Mouse (Mus musculus) intestine, embryonic 16.5 days (tissue): ENCODE data around the gene Alg9. TPM values are rescaled to one million over a fixed set of nuclear protein-coding genes. Genes with fewer than 3 reads are reported as not detected.

Experiments
- ATAC-seq: fragments of 200-750 bp; cut with Nextera tagmentation; 2 replicates; pipeline ENCODE4 v1.8.0; 2017; ENCODE audit warnings: moderate TSS enrichment, moderate library complexity
- H3K27ac ChIP-seq: fragments of 300-500 bp; sonication (generic); 2 replicates; pipeline ENCODE4 v1.5.1; 2014; ENCODE audit warnings: mild to moderate bottlenecking, low read length
- H3K27me3 ChIP-seq: fragments of 300-500 bp; sonication (generic); replicated peaks from 2 replicates; pipeline ENCODE4 v1.6.1; 2014; ENCODE audit warnings: low read length, control low read depth, mixed read lengths; ENCODE audit not compliant: control insufficient read depth, insufficient read depth
- H3K36me3 ChIP-seq: fragments of 300-500 bp; sonication (generic); 2 replicates; pipeline ENCODE4 v1.6.1; 2014; ENCODE audit warnings: low read length, control low read depth; ENCODE audit not compliant: control insufficient read depth, insufficient read depth
- H3K4me1 ChIP-seq: fragments of 300-500 bp; sonication (generic); 2 replicates; pipeline ENCODE4 v1.6.1; 2014; ENCODE audit warnings: low read length, control low read depth, mixed read lengths; ENCODE audit not compliant: control insufficient read depth, insufficient read depth
- H3K4me2 ChIP-seq: fragments of 300-500 bp; sonication (generic); 2 replicates; pipeline ENCODE4 v1.6.1; 2014; ENCODE audit warnings: low read depth, low read length, control low read depth
- H3K4me3 ChIP-seq: fragments of 300-500 bp; sonication (generic); 2 replicates; pipeline ENCODE4 v1.5.1; 2014; ENCODE audit warnings: mild to moderate bottlenecking, low read length
- H3K9ac ChIP-seq: fragments of 300-500 bp; sonication (generic); 2 replicates; pipeline ENCODE4 v1.6.1; 2014; ENCODE audit warnings: low read depth, low read length
- H3K9me3 ChIP-seq: fragments of 300-500 bp; sonication (generic); 2 replicates; pipeline ENCODE4 v1.6.1; 2016; ENCODE audit warnings: low read length, control low read depth; ENCODE audit not compliant: control insufficient read depth
- WGBS: fragments of 180-500 bp; shearing (Covaris S2); extraction: QIAGEN DNeasy Blood & Tissue Kit; methylation state at CpG from one replicate; pipeline ENCODE4 v1.1.7; 2014; 5-methylcytosine and 5-hydroxymethylcytosine counted together
- polyA plus RNA-seq: library from polyadenylated mRNA; unstranded; fragments of >200 nt; fragmentation: Nextera tagmentation; extraction: Ambion mirVana; gene quantifications from 2 replicates; pipeline ENCODE4 v1.2.1, GENCODE M21; 2015

Gene Alg9
- polyA plus RNA-seq, 1 experiment from 2014 or later = 42.9 TPM

DNA sequence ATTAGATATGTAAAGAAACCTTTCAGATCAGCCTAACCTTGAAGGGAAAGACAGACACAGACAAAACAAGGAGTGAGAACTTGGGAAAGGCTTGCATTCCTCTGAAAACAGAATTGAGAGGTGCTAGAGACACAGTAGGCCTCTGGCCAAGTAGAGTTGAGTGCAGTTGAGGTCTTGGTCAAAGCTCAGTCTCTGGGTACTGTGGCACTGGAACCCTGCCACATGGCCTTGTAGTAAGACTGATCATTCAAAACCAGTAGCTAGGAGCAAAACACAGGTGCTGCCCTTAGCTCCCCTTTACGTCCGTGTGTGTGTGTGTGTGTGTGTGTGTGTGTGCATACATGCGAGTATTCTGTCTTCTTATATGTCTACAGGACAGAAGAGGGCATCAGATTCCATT is 101.5 kb downstream of the Alg9 start:
- Histone ChIP-seq H3K9me3 (no peaks in the 10 kb centered on the region), H3K4me2 (no peak overlapping the region), H3K4me3 (no peak overlapping the region), H3K9ac (no peak overlapping the region), H3K4me1 (0 out of 2 replicates have a peak, but pooled peaks cover 3% of the 10 kb centered on the region), H3K27me3 (no peaks in the 10 kb centered on the region), H3K36me3 (peaks cover 9% of the 10 kb centered on the region; the same call in 1 of the 2 replicates), H3K27ac (no peak overlapping the region)
- no peak for ATAC-seq
- 93% methylated on average over 3 of the region's 3 CpGs for WGBS

DNA sequence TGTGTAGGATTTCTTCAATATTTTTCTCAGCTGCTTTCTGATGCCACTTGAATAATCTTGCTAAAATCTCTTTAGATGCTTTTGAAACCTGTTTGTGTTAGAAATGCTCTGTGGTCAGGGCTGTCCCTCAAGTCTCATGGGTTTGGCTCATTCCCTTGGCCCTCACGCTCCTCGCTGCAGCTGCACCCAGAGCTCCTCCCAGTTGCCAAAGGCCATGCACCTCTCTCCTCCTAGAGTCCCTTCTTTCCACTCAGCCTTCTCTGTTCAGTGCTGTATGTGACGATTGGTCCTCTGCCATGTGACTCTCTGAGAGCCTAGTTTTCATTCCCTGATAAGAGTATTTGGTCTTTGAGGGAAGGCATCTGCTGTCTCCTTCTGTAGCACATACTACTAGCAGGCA is 102.6 kb downstream of the Alg9 start:
- H3K9me3 ChIP-seq = no peaks in the 10 kb centered on the region
- 0 out of 2 replicates have a peak, but pooled peaks cover 3% of the 10 kb centered on the region for H3K4me1 ChIP-seq
- H3K27ac ChIP-seq = no peak overlapping the region
- H3K36me3 ChIP-seq = peaks cover 9% of the 10 kb centered on the region; the same call in 1 of the 2 replicates
- no peak overlapping the region for H3K4me2 ChIP-seq
- H3K9ac ChIP-seq = no peak overlapping the region
- no peak overlapping the region for H3K4me3 ChIP-seq
- no peaks in the 10 kb centered on the region for H3K27me3 ChIP-seq
- ATAC-seq = no peak
- WGBS = 66% methylated on average over 3 of the region's 3 CpGs

DNA sequence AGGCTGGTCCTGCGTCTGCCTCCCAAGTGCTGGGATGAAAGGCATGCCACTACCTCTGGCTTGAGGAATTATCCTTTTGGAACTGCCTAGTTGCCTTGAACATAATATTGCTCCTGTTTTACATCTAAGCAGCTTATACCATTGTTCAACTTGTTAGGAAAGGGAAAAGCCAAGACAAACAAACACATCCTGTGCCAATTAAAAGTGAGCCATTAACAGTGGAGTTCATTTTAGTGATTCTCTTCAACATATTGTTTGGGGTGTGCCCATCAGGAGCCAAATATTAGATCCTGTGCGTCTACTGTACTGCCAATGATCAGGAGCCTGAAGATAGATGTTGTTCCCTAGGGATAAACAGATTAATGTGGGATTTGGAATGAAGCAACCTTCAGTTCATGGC is 107.4 kb downstream of the Alg9 start:
- no peak overlapping the region for H3K4me2 ChIP-seq
- peaks cover 23% of the 10 kb centered on the region for H3K4me1 ChIP-seq
- H3K36me3 ChIP-seq = peaks cover 7% of the 10 kb centered on the region; the same call in 1 of the 2 replicates
- no peak for ATAC-seq
- no peaks in the 10 kb centered on the region for H3K9me3 ChIP-seq
- no peak overlapping the region for H3K27ac ChIP-seq
- H3K9ac ChIP-seq = no peak overlapping the region
- no peaks in the 10 kb centered on the region for H3K27me3 ChIP-seq
- 86% methylated on average over 2 of the region's 2 CpGs for WGBS
- H3K4me3 ChIP-seq = no peak overlapping the region

DNA sequence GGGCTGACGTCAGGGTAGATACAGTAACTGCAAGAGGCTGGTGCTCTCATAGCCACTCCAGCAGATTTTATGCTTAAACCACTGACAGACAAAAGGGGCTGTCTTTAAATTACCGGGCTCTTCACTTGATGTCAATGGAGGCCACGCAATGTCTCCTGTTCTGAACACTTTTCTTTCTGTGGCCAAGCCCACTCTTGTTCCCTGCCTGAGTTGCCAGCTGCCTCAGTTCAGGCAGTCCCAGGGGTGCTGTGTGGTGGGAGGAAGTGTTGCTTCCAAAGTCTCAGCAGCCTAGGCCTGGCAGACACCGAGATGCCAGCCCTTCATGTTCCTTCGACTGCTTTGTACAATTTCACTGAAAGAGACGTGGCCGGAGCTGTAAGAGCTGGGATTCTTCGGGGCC is 109.3 kb downstream of the Alg9 start:
- Histone ChIP-seq H3K4me1 (peaks cover 28% of the 10 kb centered on the region), H3K9me3 (no peaks in the 10 kb centered on the region), H3K36me3 (peaks cover 7% of the 10 kb centered on the region; the same call in 1 of the 2 replicates), H3K9ac (no peak overlapping the region), H3K27ac (peak overlapping the region; percentile 64; the same call in 1 of the 2 replicates), H3K27me3 (no peaks in the 10 kb centered on the region), H3K4me2 (no peak overlapping the region), H3K4me3 (no peak overlapping the region)
- ATAC-seq = no peak
- 76% methylated on average over 8 of the region's 8 CpGs for WGBS

DNA sequence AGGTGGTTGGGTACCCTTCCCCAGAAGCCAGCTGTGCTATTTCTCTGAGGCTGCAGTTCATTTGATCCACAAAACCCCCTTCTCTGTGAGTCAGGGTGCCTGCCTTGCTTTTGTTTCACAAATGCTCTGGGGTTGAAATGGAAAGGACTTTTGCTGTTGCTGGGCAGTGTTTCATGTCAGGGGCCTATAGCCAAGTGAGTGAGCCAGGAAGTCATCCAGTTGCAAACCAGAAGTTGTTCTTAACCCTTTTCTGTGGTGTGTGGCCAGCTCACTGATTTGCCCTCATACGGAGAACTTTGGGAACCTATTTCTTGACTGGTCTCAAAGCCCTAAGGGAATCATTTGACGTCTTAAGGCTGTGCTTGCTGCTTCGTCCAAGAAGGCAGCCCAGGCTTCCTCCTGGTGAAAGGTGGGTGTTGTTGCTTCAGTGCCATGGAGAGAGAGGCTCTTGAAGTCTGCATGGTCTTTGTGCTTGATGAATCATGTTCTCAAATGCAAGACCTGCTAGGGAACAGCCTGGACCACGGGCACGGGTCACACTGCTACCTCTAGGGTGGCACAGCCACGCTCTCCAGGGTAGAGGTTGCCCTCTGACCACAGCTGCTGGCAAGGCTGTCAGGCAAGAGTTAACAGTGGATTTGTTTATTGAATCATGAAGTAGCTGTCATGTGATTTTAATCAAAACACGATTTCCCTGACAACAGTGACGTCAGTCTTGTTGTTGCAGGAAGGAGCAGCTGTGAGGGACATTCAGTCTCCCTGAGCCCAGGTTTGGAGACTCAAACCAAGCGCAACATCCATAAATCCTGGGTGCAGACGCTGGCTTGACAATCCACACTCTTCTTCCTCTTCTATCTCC is 110.2 kb downstream of the Alg9 start:
- WGBS = 54% methylated on average over 10 of the region's 10 CpGs
- Histone ChIP-seq H3K4me2 (no peak overlapping the region), H3K36me3 (peaks cover under 1% of the 10 kb centered on the region; the same call in 1 of the 2 replicates), H3K9me3 (no peaks in the 10 kb centered on the region), H3K4me1 (peaks cover 28% of the 10 kb centered on the region), H3K4me3 (no peak overlapping the region), H3K27ac (peak overlapping the region; percentile 64), H3K27me3 (no peaks in the 10 kb centered on the region), H3K9ac (no peak overlapping the region)
- ATAC-seq = peak; percentile 39

DNA sequence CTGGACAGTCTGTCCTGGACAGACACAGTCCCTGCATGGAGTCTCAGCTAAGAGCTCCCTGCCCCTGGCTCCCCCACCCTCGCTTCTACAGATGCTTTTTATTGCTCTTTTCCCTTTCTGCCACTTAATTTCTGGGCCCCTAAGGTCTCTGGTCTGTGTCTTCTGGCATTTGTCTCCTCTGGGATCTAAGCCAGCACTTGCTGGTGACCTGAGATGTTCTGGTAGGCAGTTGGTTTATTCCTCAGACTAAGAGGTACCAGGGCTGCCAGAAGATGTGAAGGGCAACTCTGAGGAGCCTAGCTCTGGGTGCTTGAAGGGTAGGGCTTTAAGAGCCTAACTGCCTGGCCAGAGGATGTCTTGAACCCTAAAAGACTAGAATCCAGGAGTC is 110.8 kb downstream of the Alg9 start:
- peaks cover 28% of the 10 kb centered on the region for H3K4me1 ChIP-seq
- peak overlapping the region; percentile 4; the same call in 1 of the 2 replicates for H3K27ac ChIP-seq
- H3K4me2 ChIP-seq = no peak overlapping the region
- no peaks in the 10 kb centered on the region for H3K9me3 ChIP-seq
- H3K36me3 ChIP-seq = no peaks in the 10 kb centered on the region
- 32% methylated on average over 1 of the region's 1 CpGs for WGBS
- no peak overlapping the region for H3K9ac ChIP-seq
- no peak overlapping the region for H3K4me3 ChIP-seq
- no peaks in the 10 kb centered on the region for H3K27me3 ChIP-seq
- ATAC-seq = no peak

DNA sequence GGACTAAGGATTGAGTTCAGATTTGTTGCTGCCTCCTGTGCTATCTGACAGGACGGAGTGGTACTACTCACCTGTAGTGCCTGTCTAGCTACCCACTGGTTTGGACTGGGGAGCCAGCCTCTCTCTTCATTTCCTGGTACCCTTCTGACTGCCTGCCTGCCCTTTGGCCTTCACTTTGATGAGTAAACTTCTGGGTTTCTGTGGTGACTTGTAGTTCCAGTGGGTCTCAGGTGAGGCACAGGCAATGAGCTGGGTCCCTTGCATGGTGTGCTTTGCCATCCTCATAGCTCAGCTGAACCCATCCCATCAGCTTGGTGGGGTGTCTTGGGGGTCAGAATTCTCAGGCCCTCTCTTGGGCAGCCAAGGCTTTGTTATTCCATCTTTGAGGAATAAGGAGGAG is 112.1 kb downstream of the Alg9 start:
- 0 out of 2 replicates have a peak overlapping the region, but pooled peaks have one; percentile 3 for H3K27ac ChIP-seq

DNA sequence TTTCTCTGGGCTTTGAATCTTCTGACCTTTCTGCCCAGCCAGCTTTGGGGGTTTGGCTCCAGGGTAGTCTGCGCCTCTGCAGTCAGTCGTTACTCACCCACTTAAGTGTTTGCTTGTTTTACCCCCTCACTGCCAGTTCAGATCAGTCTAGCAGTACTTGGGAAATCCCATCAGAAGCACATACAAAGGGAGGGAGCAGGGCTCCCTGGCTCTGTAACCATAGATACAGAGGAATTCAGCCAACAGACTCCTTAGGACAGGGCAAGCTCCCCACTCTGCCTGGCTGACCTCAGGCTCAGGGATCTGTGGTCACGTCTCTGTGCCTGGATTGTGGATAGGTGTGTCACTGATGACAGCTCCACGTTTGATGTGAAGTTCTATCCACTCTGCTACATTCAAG is 112.5 kb downstream of the Alg9 start:
- 25% methylated on average over 4 of the region's 4 CpGs for WGBS

More for the DNA sequence above, 112.1 kb downstream of the Alg9 start:
- ATAC-seq = peak; percentile 39; the same call in 1 of the 2 replicates
- no peaks in the 10 kb centered on the region for H3K9me3 ChIP-seq
- no peak overlapping the region for H3K4me3 ChIP-seq
- H3K36me3 ChIP-seq = no peaks in the 10 kb centered on the region
- 100% methylated on average over 1 of the region's 1 CpGs for WGBS
- peaks cover 28% of the 10 kb centered on the region for H3K4me1 ChIP-seq
- no peak overlapping the region for H3K9ac ChIP-seq
- no peak overlapping the region for H3K4me2 ChIP-seq
- H3K27me3 ChIP-seq = no peaks in the 10 kb centered on the region

DNA sequence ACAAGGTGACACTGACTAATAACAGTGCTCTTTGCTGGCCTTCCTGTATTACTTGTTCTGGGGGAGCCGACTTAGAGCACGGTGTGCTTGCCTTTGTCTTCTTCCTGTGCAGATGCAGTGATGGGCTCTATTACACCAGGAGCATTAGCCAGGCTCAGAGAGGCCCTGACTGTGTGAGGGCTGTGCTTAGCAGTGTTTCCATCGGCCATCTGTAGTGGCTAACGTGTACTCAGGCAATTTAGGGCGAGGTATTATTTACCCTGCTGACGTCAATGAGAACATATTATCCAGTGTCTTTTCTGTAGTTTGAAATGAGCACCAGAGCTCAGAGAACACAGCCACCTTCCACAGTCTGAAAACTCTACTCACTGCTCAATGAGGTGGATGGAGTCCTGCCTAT is 114.4 kb downstream of the Alg9 start:
- ATAC-seq = peak; percentile 39; the same call in 1 of the 2 replicates
- 45% methylated on average over 6 of the region's 6 CpGs for WGBS

More for the DNA sequence above, 112.5 kb downstream of the Alg9 start:
- Histone ChIP-seq H3K4me3 (no peak overlapping the region), H3K9me3 (no peaks in the 10 kb centered on the region), H3K4me1 (peaks cover 28% of the 10 kb centered on the region), H3K4me2 (no peak overlapping the region), H3K9ac (no peak overlapping the region), H3K27me3 (no peaks in the 10 kb centered on the region), H3K27ac (0 out of 2 replicates have a peak overlapping the region, but pooled peaks have one; percentile 3), H3K36me3 (no peaks in the 10 kb centered on the region)
- peak; percentile 14; the same call in 1 of the 2 replicates for ATAC-seq

More for the DNA sequence above, 114.4 kb downstream of the Alg9 start:
- H3K4me3 ChIP-seq = no peak overlapping the region
- peaks cover 27% of the 10 kb centered on the region for H3K4me1 ChIP-seq
- H3K4me2 ChIP-seq = no peak overlapping the region
- H3K27ac ChIP-seq = no peak overlapping the region
- no peak overlapping the region for H3K9ac ChIP-seq
- no peaks in the 10 kb centered on the region for H3K36me3 ChIP-seq
- H3K9me3 ChIP-seq = no peaks in the 10 kb centered on the region
- no peaks in the 10 kb centered on the region for H3K27me3 ChIP-seq
